ENCODE assay signal across 1 mouse cellular context in genomic region chr9:106170556-106171345, GRCm38 (mm10).
TF ChIP-seq lines count a peak whose summit lies in the region.

Gene Wdr82, plus strand, starts transcription at chr9:106170928.

TF ChIP-seq in CH12.LX, 34 proteins besides CTCF, POLR2A, EP300 and RAD21 (continued from another document):
- TF ChIP-seq RCOR1 (conservative IDR thresholded peaks at IDR 0.05; ENCODE audit: low read depth, low read length): 0 out of 2 replicates have a peak, but pooled peaks have one; percentile 44
- 0 out of 2 replicates have a peak, but pooled peaks have one; percentile 37 for TF ChIP-seq KAT2A (IDR thresholded peaks at IDR 0.05; ENCODE audit: insufficient replicate concordance, low read length)
- TF ChIP-seq MEF2A (IDR thresholded peaks at IDR 0.05; ENCODE audit: borderline replicate concordance, low read depth, low read length): peak; percentile 28; the same call in 1 of the 2 replicates
- peak; percentile 64 for TF ChIP-seq TBP (conservative IDR thresholded peaks at IDR 0.05; ENCODE audit: low read depth, low read length)
- TF ChIP-seq SIN3A (IDR thresholded peaks at IDR 0.05; ENCODE audit: low read length): peak; percentile 81
